Mouse (Mus musculus) embryonic facial prominence, embryonic 15.5 days (tissue): ENCODE results near the gene Ptprn2. TPM values are rescaled to one million over a fixed set of nuclear protein-coding genes. Genes with fewer than 3 reads are reported as not detected.

ENCODE experiments used
- ATAC-seq: fragments of 200-750 bp; cut with Nextera tagmentation; 2 replicates; pipeline ENCODE4 v1.8.0; 2017; ENCODE audit warnings: low read depth, moderate TSS enrichment; ENCODE audit not compliant: insufficient number of reproducible peaks, low FRiP score, low TSS enrichment
- H3K27ac ChIP-seq: fragments of 300-500 bp; sonication (generic); replicated peaks from 2 replicates; pipeline ENCODE4 v1.5.1; 2015; ENCODE audit warnings: mild to moderate bottlenecking, inconsistent platforms
- H3K27me3 ChIP-seq: fragments of 300-500 bp; sonication (generic); 2 replicates; pipeline ENCODE4 v1.6.1; 2015; ENCODE audit warnings: inconsistent platforms
- H3K36me3 ChIP-seq: fragments of 300-500 bp; sonication (generic); 2 replicates; pipeline ENCODE4 v1.6.1; 2015; ENCODE audit warnings: mild to moderate bottlenecking, inconsistent platforms
- H3K4me1 ChIP-seq: fragments of 300-500 bp; sonication (generic); 2 replicates; pipeline ENCODE4 v1.6.1; 2015; ENCODE audit warnings: inconsistent platforms
- H3K4me2 ChIP-seq: fragments of 300-500 bp; sonication (generic); replicated peaks from 2 replicates; pipeline ENCODE4 v1.6.1; 2015; ENCODE audit warnings: mild to moderate bottlenecking, inconsistent platforms
- H3K4me3 ChIP-seq: fragments of 300-500 bp; sonication (generic); replicated peaks from 2 replicates; pipeline ENCODE4 v1.5.1; 2015; ENCODE audit warnings: mild to moderate bottlenecking, inconsistent platforms
- H3K9ac ChIP-seq: fragments of 300-500 bp; sonication (generic); 2 replicates; pipeline ENCODE4 v1.6.1; 2015; ENCODE audit warnings: inconsistent platforms
- H3K9me3 ChIP-seq: fragments of 300-500 bp; sonication (generic); replicated peaks from 2 replicates; pipeline ENCODE4 v1.6.1; 2016; ENCODE audit warnings: inconsistent platforms
- WGBS: fragments of 180-500 bp; shearing (Covaris S2); methylation state at CpG from one replicate; pipeline ENCODE4 v1.1.7; 2015; 5-methylcytosine and 5-hydroxymethylcytosine counted together
- polyA plus RNA-seq: library from polyadenylated mRNA; unstranded; fragments of >200 nt; fragmentation: Nextera tagmentation; extraction: Ambion mirVana; gene quantifications from 2 replicates; pipeline ENCODE4 v1.2.1, GENCODE M21; 2015

The Ptprn2 gene
- polyA plus RNA-seq, 1 experiment from 2014 or later = 0.12 TPM

- Histone ChIP-seq H3K27ac (no peak overlapping the region), H3K4me1 (no peaks in the 10 kb centered on the region), H3K4me2 (no peak overlapping the region), H3K9me3 (no peaks in the 10 kb centered on the region), H3K4me3 (no peak overlapping the region), H3K9ac (no peak overlapping the region), H3K36me3 (no peaks in the 10 kb centered on the region), H3K27me3 (no peaks in the 10 kb centered on the region)
- ATAC-seq = no peak
- WGBS = 65% methylated on average over 15 of the region's 15 CpGs
Observed at GRCm38 (mm10) chr12:117016753-117017595, 531.5 kb downstream of the Ptprn2 start.

GRCm38 (mm10) chr12:117017912-117018311 lies 532.4 kb downstream of the Ptprn2 start:
- Histone ChIP-seq H3K4me1 (no peaks in the 10 kb centered on the region), H3K9me3 (no peaks in the 10 kb centered on the region), H3K36me3 (no peaks in the 10 kb centered on the region), H3K4me2 (no peak overlapping the region), H3K27me3 (no peaks in the 10 kb centered on the region), H3K27ac (no peak overlapping the region), H3K4me3 (no peak overlapping the region), H3K9ac (no peak overlapping the region)
- ATAC-seq = no peak
- 24% methylated on average over 2 of the region's 2 CpGs for WGBS

- Histone ChIP-seq H3K4me3 (no peak overlapping the region), H3K27ac (no peak overlapping the region), H3K9me3 (no peaks in the 10 kb centered on the region), H3K9ac (no peak overlapping the region), H3K27me3 (no peaks in the 10 kb centered on the region), H3K36me3 (no peaks in the 10 kb centered on the region), H3K4me1 (no peaks in the 10 kb centered on the region), H3K4me2 (no peak overlapping the region)
- WGBS = 64% methylated on average over 4 of the region's 4 CpGs
- ATAC-seq = no peak
Observed at GRCm38 (mm10) chr12:117023235-117023634, 537.7 kb downstream of the Ptprn2 start.

- H3K27ac ChIP-seq = no peak overlapping the region
- no peaks in the 10 kb centered on the region for H3K9me3 ChIP-seq
- H3K4me2 ChIP-seq = no peak overlapping the region
- H3K36me3 ChIP-seq = no peaks in the 10 kb centered on the region
- no peak overlapping the region for H3K9ac ChIP-seq
- ATAC-seq = no peak
- H3K4me3 ChIP-seq = no peak overlapping the region
- no peaks in the 10 kb centered on the region for H3K27me3 ChIP-seq
- H3K4me1 ChIP-seq = no peaks in the 10 kb centered on the region
- 68% methylated on average over 4 of the region's 4 CpGs for WGBS
Observed at GRCm38 (mm10) chr12:117024916-117025315, 539.4 kb downstream of the Ptprn2 start.

DNA sequence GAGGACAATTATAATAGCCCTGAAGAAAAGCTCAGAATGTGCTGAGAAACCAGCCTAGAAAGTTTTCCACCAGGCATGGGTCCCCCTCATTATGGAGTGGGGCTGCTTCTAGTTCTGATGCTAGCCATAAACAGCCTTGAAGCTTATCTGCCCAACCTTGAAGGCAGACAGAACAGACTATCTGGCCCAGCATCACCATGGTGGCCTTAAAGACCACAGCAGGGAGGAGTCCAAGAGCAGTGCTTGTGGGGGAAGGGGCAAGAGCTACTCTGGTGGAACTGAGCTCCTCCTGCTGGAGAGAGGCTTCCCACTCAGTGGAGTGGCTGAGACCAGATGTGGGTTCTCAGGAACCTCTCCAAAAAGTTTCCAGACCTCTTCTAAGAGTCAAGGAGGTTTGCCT lies 540.2 kb downstream of the Ptprn2 start:
- Histone ChIP-seq H3K9ac (no peak overlapping the region), H3K4me2 (no peak overlapping the region), H3K9me3 (no peaks in the 10 kb centered on the region), H3K27ac (no peak overlapping the region), H3K27me3 (no peaks in the 10 kb centered on the region), H3K36me3 (no peaks in the 10 kb centered on the region), H3K4me1 (no peaks in the 10 kb centered on the region), H3K4me3 (no peak overlapping the region)
- no peak for ATAC-seq

GRCm38 (mm10) chr12:117027351-117027750 lies 541.8 kb downstream of the Ptprn2 start:
- Histone ChIP-seq H3K4me2 (no peak overlapping the region), H3K4me1 (no peaks in the 10 kb centered on the region), H3K9ac (no peak overlapping the region), H3K4me3 (no peak overlapping the region), H3K27me3 (no peaks in the 10 kb centered on the region), H3K27ac (no peak overlapping the region), H3K9me3 (no peaks in the 10 kb centered on the region), H3K36me3 (no peaks in the 10 kb centered on the region)
- ATAC-seq = no peak
- WGBS = 90% methylated on average over 6 of the region's 6 CpGs

DNA sequence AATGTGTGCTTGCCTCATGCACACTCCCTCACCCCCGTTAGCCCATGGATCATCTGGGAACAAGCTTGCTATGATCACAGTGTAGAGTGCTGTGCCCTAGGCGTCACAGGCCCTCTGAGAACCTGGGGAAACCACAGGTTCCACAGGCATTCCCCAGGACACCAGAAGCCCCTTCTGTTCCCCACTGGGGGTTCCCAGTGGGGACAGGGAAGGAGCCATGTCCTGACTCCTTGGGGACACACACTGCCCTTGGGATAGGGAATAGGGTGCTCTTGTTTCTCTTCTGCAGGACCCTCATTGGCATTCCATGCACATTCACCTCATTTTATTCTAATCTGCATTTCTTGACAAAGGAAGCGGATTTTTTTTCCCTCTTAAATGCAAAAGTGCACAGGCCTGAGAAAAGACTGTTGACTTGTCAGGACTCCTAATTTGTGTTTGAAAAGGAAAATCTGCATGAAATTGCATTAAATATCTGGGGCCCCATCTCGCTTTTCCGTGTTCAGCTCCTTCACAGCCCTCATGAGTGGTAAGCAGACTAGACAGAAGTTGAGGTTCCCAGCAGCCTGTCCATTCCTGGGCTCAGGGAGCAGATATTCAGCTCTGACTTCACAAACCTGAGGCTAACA lies 542.9 kb downstream of the Ptprn2 start:
- Histone ChIP-seq H3K36me3 (no peaks in the 10 kb centered on the region), H3K9me3 (no peaks in the 10 kb centered on the region), H3K9ac (no peak overlapping the region), H3K4me1 (no peaks in the 10 kb centered on the region), H3K27ac (no peak overlapping the region), H3K27me3 (no peaks in the 10 kb centered on the region), H3K4me3 (no peak overlapping the region), H3K4me2 (no peak overlapping the region)
- 51% methylated on average over 5 of the region's 5 CpGs for WGBS
- no peak for ATAC-seq

GRCm38 (mm10) chr12:117033172-117033571 lies 547.7 kb downstream of the Ptprn2 start:
- H3K9ac ChIP-seq = no peak overlapping the region
- no peak overlapping the region for H3K27ac ChIP-seq
- H3K4me1 ChIP-seq = no peaks in the 10 kb centered on the region
- no peaks in the 10 kb centered on the region for H3K36me3 ChIP-seq
- no peak for ATAC-seq
- H3K4me2 ChIP-seq = no peak overlapping the region
- 88% methylated on average over 1 of the region's 1 CpGs for WGBS
- H3K4me3 ChIP-seq = no peak overlapping the region
- H3K27me3 ChIP-seq = no peaks in the 10 kb centered on the region
- H3K9me3 ChIP-seq = no peaks in the 10 kb centered on the region

DNA sequence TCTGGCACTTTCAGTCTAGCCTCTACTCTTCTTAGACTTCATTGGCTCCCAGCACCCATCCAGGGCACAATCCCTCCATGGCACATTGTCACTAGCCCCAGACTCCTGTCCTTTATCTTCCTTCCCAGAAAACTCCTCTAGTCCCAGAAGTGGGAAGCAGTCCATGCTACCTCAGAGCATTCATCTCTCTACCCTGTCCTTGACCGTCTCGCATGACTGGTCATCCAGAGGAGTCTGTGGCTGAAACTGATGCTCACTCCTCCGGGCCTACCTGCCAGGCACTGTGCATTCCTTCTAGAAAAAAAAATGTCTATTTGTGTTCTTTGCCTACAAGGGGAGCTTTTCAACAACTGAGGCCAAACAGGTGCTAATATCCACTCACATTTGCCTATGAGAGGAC lies 549.0 kb downstream of the Ptprn2 start:
- no peak overlapping the region for H3K4me3 ChIP-seq
- 90% methylated on average over 3 of the region's 3 CpGs for WGBS
- no peak overlapping the region for H3K4me2 ChIP-seq
- no peak overlapping the region for H3K9ac ChIP-seq
- no peaks in the 10 kb centered on the region for H3K9me3 ChIP-seq
- no peak for ATAC-seq
- no peak overlapping the region for H3K27ac ChIP-seq
- no peaks in the 10 kb centered on the region for H3K36me3 ChIP-seq
- no peaks in the 10 kb centered on the region for H3K4me1 ChIP-seq
- H3K27me3 ChIP-seq = no peaks in the 10 kb centered on the region

- Histone ChIP-seq H3K27me3 (no peaks in the 10 kb centered on the region), H3K9me3 (no peaks in the 10 kb centered on the region), H3K4me1 (no peaks in the 10 kb centered on the region), H3K9ac (no peak overlapping the region), H3K4me2 (no peak overlapping the region), H3K4me3 (no peak overlapping the region), H3K27ac (no peak overlapping the region), H3K36me3 (no peaks in the 10 kb centered on the region)
- no peak for ATAC-seq
- 6% methylated on average over 2 of the region's 2 CpGs for WGBS
Observed at GRCm38 (mm10) chr12:117035243-117035642, 549.7 kb downstream of the Ptprn2 start.

DNA sequence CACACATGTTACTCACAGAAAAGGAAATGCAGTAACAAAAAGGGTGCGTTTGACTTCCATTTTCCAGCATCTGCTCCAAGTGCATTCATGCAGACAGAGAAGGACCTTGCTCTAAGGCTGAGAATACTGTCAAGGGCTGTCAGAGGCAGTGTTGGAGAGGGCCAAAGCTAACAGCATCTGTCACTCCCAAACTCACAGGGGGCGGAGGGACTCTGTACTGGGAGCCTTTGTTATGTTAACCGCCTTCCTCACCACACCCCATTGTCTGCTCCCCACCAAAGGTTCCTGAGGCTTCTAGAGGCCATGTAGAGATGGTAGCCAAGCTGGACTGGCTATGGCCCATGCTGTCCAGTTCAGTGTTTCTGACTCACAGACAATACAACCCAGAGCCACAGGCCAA lies 553.9 kb downstream of the Ptprn2 start:
- H3K27ac ChIP-seq = no peak overlapping the region
- H3K27me3 ChIP-seq = no peaks in the 10 kb centered on the region
- WGBS = 45% methylated on average over 3 of the region's 3 CpGs
- no peak overlapping the region for H3K4me2 ChIP-seq
- H3K36me3 ChIP-seq = no peaks in the 10 kb centered on the region
- H3K4me1 ChIP-seq = no peaks in the 10 kb centered on the region
- ATAC-seq = no peak
- no peak overlapping the region for H3K4me3 ChIP-seq
- no peaks in the 10 kb centered on the region for H3K9me3 ChIP-seq
- no peak overlapping the region for H3K9ac ChIP-seq

DNA sequence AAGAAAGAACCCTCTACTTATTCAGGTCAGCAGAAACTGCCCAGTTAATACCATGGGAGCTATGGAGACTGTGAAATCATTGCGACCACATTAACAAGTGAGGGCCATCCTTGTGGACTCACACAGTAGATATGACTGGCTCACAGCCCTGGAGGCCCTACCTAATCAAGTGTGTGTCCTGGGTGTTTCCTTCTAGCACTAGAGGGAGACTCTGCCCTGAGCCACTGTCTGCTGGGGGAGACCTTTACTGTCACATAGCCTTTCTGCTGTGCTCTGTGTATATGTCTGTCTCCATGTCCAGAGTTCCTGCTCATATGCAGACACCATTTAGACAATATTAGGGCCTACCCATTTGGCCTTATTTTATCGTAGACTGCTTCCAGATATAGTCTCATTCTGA lies 555.9 kb downstream of the Ptprn2 start:
- no peak for ATAC-seq
- no peaks in the 10 kb centered on the region for H3K9me3 ChIP-seq
- no peaks in the 10 kb centered on the region for H3K4me1 ChIP-seq
- H3K27me3 ChIP-seq = no peaks in the 10 kb centered on the region
- no peak overlapping the region for H3K4me2 ChIP-seq
- 93% methylated on average over 2 of the region's 2 CpGs for WGBS
- H3K27ac ChIP-seq = no peak overlapping the region
- H3K4me3 ChIP-seq = no peak overlapping the region
- H3K36me3 ChIP-seq = no peaks in the 10 kb centered on the region
- no peak overlapping the region for H3K9ac ChIP-seq
